Mouse (Mus musculus) hindbrain, embryonic 11.5 days (tissue): ENCODE results near the gene 4930404N11Rik. TPM values are rescaled to one million over a fixed set of nuclear protein-coding genes. Genes with fewer than 3 reads are reported as not detected.

Source experiments
- ATAC-seq: fragments of 200-750 bp; cut with Nextera tagmentation; 2 replicates; pipeline ENCODE4 v1.8.0; 2017; ENCODE audit warnings: mild to moderate bottlenecking, moderate TSS enrichment, moderate library complexity; ENCODE audit not compliant: low FRiP score
- DNase-seq: peaks from one replicate; pipeline ENCODE4 v3.0.0-alpha.2; 2015; ENCODE audit warnings: low spot score
- H3K27ac ChIP-seq: fragments of 300-500 bp; sonication (generic); 2 replicates; pipeline ENCODE4 v1.5.1; 2014; ENCODE audit warnings: mild to moderate bottlenecking, low read depth, low read length
- H3K27me3 ChIP-seq: fragments of 300-500 bp; sonication (generic); 2 replicates; pipeline ENCODE4 v1.6.1; 2014; ENCODE audit warnings: mild to moderate bottlenecking, low read length, moderate library complexity, mixed read lengths; ENCODE audit not compliant: control insufficient read depth, insufficient read depth
- H3K36me3 ChIP-seq: fragments of 300-500 bp; sonication (generic); 2 replicates; pipeline ENCODE4 v1.6.1; 2014; ENCODE audit warnings: mild to moderate bottlenecking, low read length, moderate library complexity, mixed read lengths; ENCODE audit not compliant: control insufficient read depth, insufficient read depth
- H3K4me1 ChIP-seq: fragments of 300-500 bp; sonication (generic); replicated peaks from 2 replicates; pipeline ENCODE4 v1.6.1; 2014; ENCODE audit warnings: low read length, mixed read lengths; ENCODE audit not compliant: control insufficient read depth, insufficient read depth
- H3K4me2 ChIP-seq: fragments of 300-500 bp; sonication (generic); replicated peaks from 2 replicates; pipeline ENCODE4 v1.6.1; 2014; ENCODE audit warnings: mild to moderate bottlenecking, low read depth, low read length
- H3K4me3 ChIP-seq: fragments of 300-500 bp; sonication (generic); 2 replicates; pipeline ENCODE4 v1.5.1; 2014; ENCODE audit warnings: low read depth, low read length
- H3K9ac ChIP-seq: fragments of 300-500 bp; sonication (generic); 2 replicates; pipeline ENCODE4 v1.6.1; 2014; ENCODE audit warnings: low read depth, low read length
- H3K9me3 ChIP-seq: fragments of 300-500 bp; sonication (generic); 2 replicates; pipeline ENCODE4 v1.6.1; 2016; ENCODE audit warnings: low read length; ENCODE audit not compliant: control insufficient read depth
- WGBS: fragments of 180-500 bp; shearing (Covaris S2); extraction: QIAGEN DNeasy Blood & Tissue Kit; methylation state at CpG from one replicate; pipeline ENCODE4 v1.1.7; 2014; 5-methylcytosine and 5-hydroxymethylcytosine counted together
- polyA plus RNA-seq: library from polyadenylated mRNA; unstranded; fragments of >200 nt; fragmentation: Nextera tagmentation; extraction: Ambion mirVana; gene quantifications from 2 replicates; pipeline ENCODE4 v1.2.1, GENCODE M21; 2014

Gene 4930404N11Rik
- polyA plus RNA-seq, result 0.47 TPM in 1 of 2 replicates, not detected in the other

GRCm38 (mm10) chr10:81365672-81366476, at the start of gene 4930404N11Rik:
Gene 4930404N11Rik (minus strand): TSS chr10:81365816.
- H3K9ac ChIP-seq, result peak within 1 kb of the TSS; percentile 44; the same call in 1 of the 2 replicates
- H3K27ac ChIP-seq, result 0 out of 2 replicates have a peak within 1 kb of the TSS, but pooled peaks have one; percentile 7
- peak within 1 kb of the TSS; percentile 45 for H3K4me2 ChIP-seq
- H3K4me1 ChIP-seq, result peaks cover 26% of the 10 kb centered on the region
- WGBS, result 28% methylated on average over 12 of the region's 12 CpGs
- DNase-seq (peak; percentile 70), ATAC-seq (peak; percentile 58)
- H3K9me3 ChIP-seq, result no peaks in the 10 kb centered on the region
- H3K27me3 ChIP-seq, result peaks cover 19% of the 10 kb centered on the region
- peaks cover 28% of the 10 kb centered on the region for H3K36me3 ChIP-seq
- no peak within 1 kb of the TSS for H3K4me3 ChIP-seq

GRCm38 (mm10) chr10:81415146-81415545, 49.5 kb upstream of the 4930404N11Rik start:
- no peaks in the 10 kb centered on the region; the same call in 1 of the 2 replicates for H3K27me3 ChIP-seq
- H3K27ac ChIP-seq, result no peak overlapping the region
- H3K36me3 ChIP-seq, result no peaks in the 10 kb centered on the region
- no peak overlapping the region for H3K4me2 ChIP-seq
- 76% methylated on average over 5 of the region's 5 CpGs for WGBS
- H3K4me3 ChIP-seq, result no peak overlapping the region
- H3K4me1 ChIP-seq, result peaks cover 23% of the 10 kb centered on the region
- no peaks in the 10 kb centered on the region for H3K9me3 ChIP-seq
- H3K9ac ChIP-seq, result no peak overlapping the region
- no peak for DNase-seq
- no peak for ATAC-seq

- 0 out of 2 replicates have a peak overlapping the region, but pooled peaks have one; percentile 39 for H3K27ac ChIP-seq
- H3K4me2 ChIP-seq, result no peak overlapping the region
- H3K36me3 ChIP-seq, result no peaks in the 10 kb centered on the region
- DNase-seq (peak; percentile 66), ATAC-seq (0 out of 2 replicates have a peak, but pooled peaks have one; percentile 6)
- H3K27me3 ChIP-seq, result no peaks in the 10 kb centered on the region; the same call in 1 of the 2 replicates
- H3K4me3 ChIP-seq, result no peak overlapping the region
- H3K9ac ChIP-seq, result no peak overlapping the region
- H3K9me3 ChIP-seq, result no peaks in the 10 kb centered on the region
- peaks cover 23% of the 10 kb centered on the region for H3K4me1 ChIP-seq
Measured at GRCm38 (mm10) chr10:81414682-81415081, 49.1 kb upstream of the 4930404N11Rik start.

DNA sequence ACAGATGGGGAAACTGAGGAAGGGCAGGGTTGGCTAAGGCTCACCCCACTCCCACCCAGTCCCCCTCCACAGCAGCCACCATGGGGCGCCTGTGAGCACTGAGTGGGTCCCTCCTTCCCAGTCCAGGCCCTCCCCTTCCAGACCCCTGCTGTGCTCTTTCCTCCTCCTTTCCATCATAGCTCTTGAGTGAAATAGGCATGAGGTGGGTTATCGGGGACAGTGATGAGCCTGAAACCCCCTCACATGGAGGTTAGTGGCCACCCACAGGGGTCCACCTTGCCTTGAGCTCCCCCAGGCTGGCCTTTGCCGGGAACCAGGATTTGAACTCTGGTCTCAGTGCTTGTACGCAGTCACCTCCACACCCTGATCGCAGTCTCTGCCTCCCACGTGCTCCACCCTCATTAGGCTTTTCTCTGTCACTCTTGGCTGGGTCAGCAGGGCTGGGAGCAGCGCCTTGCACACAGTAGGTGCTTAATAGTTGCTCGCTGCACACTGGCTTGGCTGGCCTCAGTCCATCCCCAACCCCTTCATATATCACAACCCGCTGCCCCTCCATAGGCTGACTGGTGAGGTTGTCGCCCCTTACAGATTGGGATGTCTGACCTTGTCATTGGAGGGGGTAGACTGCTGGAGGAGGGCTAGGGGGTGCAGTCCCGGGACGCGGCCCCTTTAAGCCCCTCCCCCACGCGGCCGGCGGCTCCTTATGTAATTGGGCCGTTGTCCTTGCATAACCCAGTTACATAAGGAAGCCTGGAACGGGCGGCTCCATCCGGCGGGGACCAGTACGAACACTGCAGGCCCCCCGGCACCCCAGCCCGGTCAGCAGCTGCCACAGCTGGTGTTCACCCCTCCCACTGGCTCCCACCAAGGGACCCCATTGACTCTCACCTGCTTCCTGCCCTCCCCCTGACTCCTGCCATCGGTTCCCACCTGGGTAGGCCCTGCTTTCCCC, 48.0 kb upstream of the 4930404N11Rik start:
- Histone ChIP-seq H3K4me1 (peaks cover 27% of the 10 kb centered on the region), H3K27ac (no peak overlapping the region)

DNA sequence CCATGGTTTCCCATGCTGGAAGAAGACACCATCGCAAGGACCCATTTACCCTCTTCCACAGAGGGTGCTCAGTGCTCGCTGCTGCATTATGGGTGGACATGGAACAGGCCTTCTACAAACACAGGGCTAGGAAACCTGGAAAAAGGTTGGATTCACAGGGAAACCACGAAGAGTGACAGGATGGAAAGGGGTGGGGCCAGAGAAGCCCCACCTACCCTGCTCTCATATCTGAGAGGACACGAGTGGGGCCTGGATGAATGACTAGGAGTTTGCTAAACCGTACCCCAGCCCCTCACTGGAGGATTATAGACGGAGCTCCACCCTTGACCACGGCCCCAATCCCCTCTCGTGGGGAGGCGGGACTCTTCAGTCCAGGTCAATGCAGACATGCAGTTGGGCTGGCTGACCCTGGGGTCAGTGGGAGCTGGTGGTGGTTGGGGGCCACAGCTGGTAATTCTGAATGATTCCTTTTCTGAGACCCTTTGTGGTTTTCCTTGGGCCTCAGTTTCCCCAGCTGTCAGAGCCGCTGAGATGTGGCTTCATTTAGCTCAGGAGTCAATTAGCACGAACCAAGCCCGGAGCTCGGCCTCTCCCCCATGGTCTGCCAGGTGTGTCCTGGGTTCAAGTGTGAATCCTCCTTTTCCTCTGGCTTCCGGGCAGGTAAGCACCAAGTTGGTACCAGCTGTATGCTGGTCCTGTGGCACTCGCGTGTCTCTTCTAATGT, 47.1 kb upstream of the 4930404N11Rik start:
- H3K27ac ChIP-seq, result no peak overlapping the region; the same call in 1 of the 2 replicates
- peaks cover 8% of the 10 kb centered on the region for H3K27me3 ChIP-seq
- no peaks in the 10 kb centered on the region for H3K9me3 ChIP-seq
- H3K4me3 ChIP-seq, result no peak overlapping the region
- H3K9ac ChIP-seq, result no peak overlapping the region
- 78% methylated on average over 16 of the region's 16 CpGs for WGBS
- no peaks in the 10 kb centered on the region for H3K36me3 ChIP-seq
- DNase-seq, result no peak
- H3K4me2 ChIP-seq, result no peak overlapping the region
- no peak for ATAC-seq
- peaks cover 31% of the 10 kb centered on the region for H3K4me1 ChIP-seq

More for the DNA sequence above, 48.0 kb upstream of the 4930404N11Rik start:
- peak; percentile 73 for DNase-seq
- Histone ChIP-seq H3K36me3 (no peaks in the 10 kb centered on the region), H3K9ac (no peak overlapping the region; the same call in 1 of the 2 replicates), H3K4me2 (peak overlapping the region; percentile 37), H3K9me3 (no peaks in the 10 kb centered on the region), H3K27me3 (peaks cover under 1% of the 10 kb centered on the region; the same call in 1 of the 2 replicates), H3K4me3 (no peak overlapping the region)
- ATAC-seq, result no peak
- WGBS, result 26% methylated on average over 26 of the region's 26 CpGs

DNA sequence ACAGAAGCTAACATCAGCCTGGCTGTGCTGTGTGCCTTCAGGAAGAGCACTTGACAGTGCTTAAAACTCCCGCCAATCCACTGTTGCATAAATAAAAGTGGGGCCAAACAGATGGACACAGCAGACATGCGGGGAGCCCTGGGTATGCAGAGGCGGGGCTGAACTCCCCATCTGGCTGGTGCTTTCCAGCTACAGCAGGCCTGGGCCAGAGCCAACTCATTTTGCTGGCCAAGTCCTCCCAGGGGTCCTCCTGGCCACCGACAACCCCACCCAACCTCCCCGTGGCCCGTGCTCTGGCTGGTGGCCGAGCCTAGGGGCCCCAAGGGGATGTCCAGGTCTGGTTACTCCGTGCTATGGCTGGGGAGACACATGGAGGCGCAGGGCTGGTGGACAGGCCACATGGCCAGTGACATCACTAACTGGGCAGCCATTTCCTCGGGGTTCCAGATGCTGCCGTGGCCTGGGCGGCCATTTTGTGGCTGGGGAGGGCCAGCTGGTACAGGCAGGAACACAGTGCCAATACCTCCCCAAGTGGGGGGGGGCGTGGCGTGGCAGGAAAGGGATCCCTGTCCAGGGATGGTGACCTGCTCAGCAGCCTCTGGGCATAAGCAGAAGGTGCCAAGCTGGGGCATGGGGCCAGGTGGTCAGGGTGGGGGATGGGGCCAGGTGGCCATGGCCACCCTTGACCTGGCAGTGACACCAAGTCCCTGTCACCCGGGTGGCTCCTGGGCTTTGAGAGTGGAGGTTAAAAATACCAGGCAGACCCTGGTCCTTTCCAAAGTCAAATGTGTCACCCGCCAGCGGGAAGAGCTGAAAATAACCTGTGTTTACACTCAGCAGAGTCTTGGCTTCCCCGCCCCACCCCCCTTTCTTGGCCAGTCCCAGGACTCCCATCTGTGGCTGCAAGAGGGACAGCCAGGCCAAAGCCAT, 46.1 kb upstream of the 4930404N11Rik start:
- Histone ChIP-seq H3K27ac (peak overlapping the region; percentile 58), H3K9me3 (no peaks in the 10 kb centered on the region), H3K4me1 (peaks cover 32% of the 10 kb centered on the region), H3K4me2 (no peak overlapping the region), H3K9ac (no peak overlapping the region), H3K36me3 (no peaks in the 10 kb centered on the region), H3K27me3 (peaks cover 16% of the 10 kb centered on the region), H3K4me3 (no peak overlapping the region)
- DNase-seq, result no peak
- WGBS, result 77% methylated on average over 18 of the region's 18 CpGs
- no peak for ATAC-seq

DNA sequence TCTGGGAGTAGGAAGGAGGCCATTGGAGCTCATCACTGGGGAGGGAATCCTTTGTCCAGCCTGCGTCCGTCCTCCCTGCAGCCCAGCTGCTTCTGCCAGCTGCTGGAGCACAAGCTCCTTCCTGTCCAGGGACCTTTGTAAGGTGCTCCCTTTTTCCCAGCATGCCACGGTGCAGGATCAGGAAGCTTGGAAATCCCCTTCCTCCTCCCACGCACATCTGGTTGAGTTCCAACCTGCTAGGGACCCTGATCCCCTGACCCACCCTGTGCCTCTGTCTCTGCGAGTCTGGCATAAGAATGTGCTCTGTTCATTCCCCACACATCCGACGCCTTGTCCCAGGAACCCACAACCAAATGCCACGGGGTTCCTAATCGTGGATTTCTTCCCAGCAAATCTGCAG, 45.4 kb upstream of the 4930404N11Rik start:
- no peaks in the 10 kb centered on the region for H3K36me3 ChIP-seq
- H3K9me3 ChIP-seq, result no peaks in the 10 kb centered on the region
- 82% methylated on average over 9 of the region's 9 CpGs for WGBS
- no peak overlapping the region for H3K9ac ChIP-seq
- no peak overlapping the region for H3K4me3 ChIP-seq
- peaks cover 20% of the 10 kb centered on the region for H3K27me3 ChIP-seq
- no peak for DNase-seq
- H3K4me2 ChIP-seq, result no peak overlapping the region
- peak overlapping the region; percentile 58; the same call in 1 of the 2 replicates for H3K27ac ChIP-seq
- ATAC-seq, result no peak
- peaks cover 30% of the 10 kb centered on the region for H3K4me1 ChIP-seq
